Mouse (Mus musculus) heart, embryonic 14.5 days (tissue): ENCODE results near the gene BC030867. TPM values are rescaled to one million over a fixed set of nuclear protein-coding genes. Genes with fewer than 3 reads are reported as not detected.
A peak's percentile ranks its signal among the peaks of the same experiment; 100 is the strongest.

Experiments used
- ATAC-seq: fragments of 200-750 bp; cut with Nextera tagmentation; 2 replicates; pipeline ENCODE4 v1.8.0; 2017; ENCODE audit warnings: low read depth, moderate TSS enrichment; ENCODE audit not compliant: insufficient number of reproducible peaks, insufficient read depth, low FRiP score
- H3K27ac ChIP-seq, 2 experiments: fragments of 200-500 bp in 1 of 2; fragments of 300-500 bp in 1 of 2; sonication (generic) in 1 of 2; replicated peaks in 1 of 2; 2 replicates each; pipeline ENCODE4 v1.5.1; 2012 to 2014; ENCODE audit warnings: low read depth in 2 of 2, low read length in 2 of 2, control low read depth in 1 of 2, mild to moderate bottlenecking in 1 of 2, mixed read lengths in 1 of 2; ENCODE audit not compliant: control insufficient read depth in 1 of 2, insufficient read depth in 1 of 2
- H3K27me3 ChIP-seq: fragments of 300-500 bp; sonication (generic); 2 replicates; pipeline ENCODE4 v1.6.1; 2014; ENCODE audit warnings: mild to moderate bottlenecking, low read length, control low read depth; ENCODE audit not compliant: control insufficient read depth, insufficient read depth
- H3K36me3 ChIP-seq: fragments of 300-500 bp; sonication (generic); 2 replicates; pipeline ENCODE4 v1.6.1; 2014; ENCODE audit warnings: mild to moderate bottlenecking, control low read depth, low read length, mixed read lengths; ENCODE audit not compliant: control insufficient read depth, insufficient read depth
- H3K4me1 ChIP-seq, 2 experiments: fragments of 200-500 bp in 1 of 2; fragments of 300-500 bp in 1 of 2; sonication (generic) in 1 of 2; 2 replicates each; pipeline ENCODE4 v1.6.1; 2012 to 2014; ENCODE audit warnings: low read length in 2 of 2, control low read depth in 1 of 2, mixed read lengths in 1 of 2; ENCODE audit not compliant: control insufficient read depth in 2 of 2, insufficient read depth in 2 of 2
- H3K4me2 ChIP-seq: fragments of 300-500 bp; sonication (generic); 2 replicates; pipeline ENCODE4 v1.6.1; 2014; ENCODE audit warnings: mild to moderate bottlenecking, low read length
- H3K4me3 ChIP-seq, 2 experiments: fragments of 200-500 bp in 1 of 2; fragments of 300-500 bp in 1 of 2; sonication (generic) in 1 of 2; 2 replicates each; pipeline ENCODE4 v1.5.1; 2012 to 2014; ENCODE audit warnings: low read length in 2 of 2, mild to moderate bottlenecking in 2 of 2, control low read depth in 1 of 2, low read depth in 1 of 2, moderate library complexity in 1 of 2; ENCODE audit not compliant: control insufficient read depth in 1 of 2, insufficient read depth in 1 of 2
- H3K9ac ChIP-seq: fragments of 300-500 bp; sonication (generic); 2 replicates; pipeline ENCODE4 v1.6.1; 2014; ENCODE audit warnings: mild to moderate bottlenecking, low read length
- H3K9me3 ChIP-seq: fragments of 300-500 bp; sonication (generic); 2 replicates; pipeline ENCODE4 v1.6.1; 2016; ENCODE audit warnings: low read length, control low read depth; ENCODE audit not compliant: control insufficient read depth
- WGBS: fragments of 180-500 bp; shearing (Covaris S2); extraction: QIAGEN DNeasy Blood & Tissue Kit; methylation state at CpG from one replicate; pipeline ENCODE4 v1.1.7; 2014; 5-methylcytosine and 5-hydroxymethylcytosine counted together
- polyA plus RNA-seq: library from polyadenylated mRNA; unstranded; fragments of >200 nt; fragmentation: Nextera tagmentation; extraction: Ambion mirVana; gene quantifications from 2 replicates; pipeline ENCODE4 v1.2.1, GENCODE M21; 2014

Gene BC030867
- polyA plus RNA-seq, 1 experiment from 2014 or later, result 10.3 TPM

GRCm38 (mm10) chr11:102305359-102305758, 56.7 kb downstream of the BC030867 start:
- H3K4me1 ChIP-seq, result peaks cover 6 to 16% of the 10 kb centered on the region in 2 experiments; a peak in 3 of 4 replicates
- no peak for ATAC-seq
- H3K9ac ChIP-seq, result no peak overlapping the region
- peaks cover 40% of the 10 kb centered on the region for H3K36me3 ChIP-seq
- H3K27me3 ChIP-seq, result no peaks in the 10 kb centered on the region
- no peaks in the 10 kb centered on the region for H3K9me3 ChIP-seq
- no peak overlapping the region for H3K4me2 ChIP-seq
- no peak overlapping the region for H3K27ac ChIP-seq
- WGBS, result 58% methylated on average over 3 of the region's 3 CpGs
- H3K4me3 ChIP-seq, result no peak overlapping the region

GRCm38 (mm10) chr11:102308104-102308503, 59.4 kb downstream of the BC030867 start:
- H3K4me1 ChIP-seq, result peaks cover 6 to 20% of the 10 kb centered on the region in 2 experiments; a peak in 3 of 4 replicates
- no peak overlapping the region for H3K4me2 ChIP-seq
- no peaks in the 10 kb centered on the region for H3K27me3 ChIP-seq
- H3K4me3 ChIP-seq, result no peak overlapping the region
- no peak overlapping the region for H3K27ac ChIP-seq
- ATAC-seq, result no peak
- H3K36me3 ChIP-seq, result peaks cover 66% of the 10 kb centered on the region
- no peak overlapping the region for H3K9ac ChIP-seq
- 78% methylated on average over 9 of the region's 9 CpGs for WGBS
- H3K9me3 ChIP-seq, result no peaks in the 10 kb centered on the region

- no peaks in the 10 kb centered on the region for H3K9me3 ChIP-seq
- peak overlapping the region; percentile 1 to 64; a peak in 2 of 4 replicates for H3K27ac ChIP-seq
- peaks cover 6 to 20% of the 10 kb centered on the region in 2 experiments; a peak in 3 of 4 replicates for H3K4me1 ChIP-seq
- peak overlapping the region; percentile 79 for H3K4me2 ChIP-seq
- ATAC-seq, result peak; percentile 90
- peak overlapping the region; percentile 64 for H3K9ac ChIP-seq
- peaks cover 74% of the 10 kb centered on the region for H3K36me3 ChIP-seq
- H3K4me3 ChIP-seq, result peak overlapping the region; percentile 38 to 41
- H3K27me3 ChIP-seq, result no peaks in the 10 kb centered on the region
- WGBS, result 0% methylated on average over 27 of the region's 27 CpGs
Observed at GRCm38 (mm10) chr11:102308979-102309378, 60.3 kb downstream of the BC030867 start.

- H3K27ac ChIP-seq, result no peak overlapping the region
- H3K4me2 ChIP-seq, result peak overlapping the region; percentile 79
- no peak overlapping the region for H3K9ac ChIP-seq
- H3K9me3 ChIP-seq, result no peaks in the 10 kb centered on the region
- peaks cover 6 to 20% of the 10 kb centered on the region in 2 experiments; a peak in 3 of 4 replicates for H3K4me1 ChIP-seq
- 90% methylated on average over 22 of the region's 22 CpGs for WGBS
- no peak for ATAC-seq
- peaks cover 85% of the 10 kb centered on the region for H3K36me3 ChIP-seq
- peak overlapping the region in 1 of 2 experiments; percentile 41; a peak in 1 of 4 replicates for H3K4me3 ChIP-seq
- H3K27me3 ChIP-seq, result no peaks in the 10 kb centered on the region
Observed at GRCm38 (mm10) chr11:102309821-102310617, 61.3 kb downstream of the BC030867 start.

DNA sequence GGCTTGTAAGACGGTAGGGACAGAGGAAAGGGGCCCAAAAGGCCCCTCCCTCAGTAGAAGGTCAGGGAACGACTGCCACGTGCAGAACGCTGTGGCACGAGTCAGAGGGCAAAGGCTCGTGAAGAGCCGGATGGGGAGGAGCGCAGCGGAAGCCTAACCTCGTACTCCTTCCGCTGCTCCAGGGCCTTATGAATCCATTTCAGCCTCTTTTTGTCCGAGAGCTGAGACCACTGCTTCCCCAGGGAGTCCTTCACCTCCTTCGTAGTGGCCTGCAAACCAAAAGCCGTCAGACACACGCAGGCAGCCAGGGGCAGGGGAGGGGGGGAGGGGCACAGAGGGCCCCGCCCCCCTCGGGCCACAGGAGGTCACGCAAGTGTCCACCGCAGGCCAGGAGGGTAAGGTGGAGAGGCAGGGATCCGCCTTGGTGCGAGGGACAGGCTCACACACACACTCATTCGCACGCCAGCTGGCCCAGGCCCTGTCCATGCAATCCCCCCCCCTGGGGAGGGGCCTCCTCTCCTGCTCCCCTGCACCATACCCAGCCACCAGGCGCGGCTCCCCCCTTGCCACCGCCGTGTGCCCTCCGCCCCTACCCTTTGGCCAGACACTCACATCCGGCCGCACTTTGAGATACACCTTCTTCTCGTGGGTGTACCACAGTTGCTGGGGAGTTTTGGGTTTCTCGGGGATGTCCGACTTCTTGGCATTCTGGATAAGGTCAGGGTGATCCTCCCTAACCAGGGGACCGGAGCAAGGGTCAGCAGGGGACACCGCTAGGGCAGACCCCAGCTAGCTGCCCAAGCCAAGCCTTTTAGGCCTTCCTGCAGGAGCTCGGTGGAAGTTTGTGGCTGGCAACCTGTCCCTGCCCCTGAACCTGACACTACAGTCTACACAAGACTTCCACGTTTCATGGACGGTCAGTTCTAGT, 62.4 kb downstream of the BC030867 start:
- Histone ChIP-seq H3K9ac (peak overlapping the region; percentile 21; the same call in 1 of the 2 replicates), H3K27ac (no peak overlapping the region), H3K4me3 (no peak overlapping the region), H3K36me3 (peaks cover 86% of the 10 kb centered on the region), H3K27me3 (no peaks in the 10 kb centered on the region), H3K9me3 (no peaks in the 10 kb centered on the region), H3K4me1 (peaks cover 6 to 29% of the 10 kb centered on the region in 2 experiments), H3K4me2 (no peak overlapping the region)
- no peak for ATAC-seq
- WGBS, result 52% methylated on average over 37 of the region's 38 CpGs

- no peak overlapping the region for H3K27ac ChIP-seq
- peaks cover 6 to 34% of the 10 kb centered on the region in 2 experiments for H3K4me1 ChIP-seq
- H3K9ac ChIP-seq, result no peak overlapping the region
- no peaks in the 10 kb centered on the region for H3K27me3 ChIP-seq
- H3K36me3 ChIP-seq, result peaks cover 77% of the 10 kb centered on the region
- 92% methylated on average over 4 of the region's 4 CpGs for WGBS
- no peaks in the 10 kb centered on the region for H3K9me3 ChIP-seq
- H3K4me2 ChIP-seq, result no peak overlapping the region
- H3K4me3 ChIP-seq, result no peak overlapping the region
- no peak for ATAC-seq
Observed at GRCm38 (mm10) chr11:102311966-102312365, 63.3 kb downstream of the BC030867 start.

GRCm38 (mm10) chr11:102312586-102312985, 63.9 kb downstream of the BC030867 start:
- Histone ChIP-seq H3K27ac (no peak overlapping the region), H3K9me3 (no peaks in the 10 kb centered on the region), H3K4me3 (no peak overlapping the region), H3K9ac (no peak overlapping the region), H3K27me3 (no peaks in the 10 kb centered on the region), H3K4me1 (peaks cover 6 to 34% of the 10 kb centered on the region in 2 experiments), H3K36me3 (peaks cover 71% of the 10 kb centered on the region), H3K4me2 (no peak overlapping the region)
- ATAC-seq, result no peak
- WGBS, result 78% methylated on average over 6 of the region's 6 CpGs
